Mouse (Mus musculus): ENCODE measurements around the gene Mapk1ip1.

GRCm38 (mm10) chr7:138868316-138868715, 22.2 kb upstream of the Mapk1ip1 start:
- TF ChIP-seq CTCF (IDR thresholded peaks at IDR 0.05; ENCODE audit: insufficient read depth, low read depth, low read length): no peak
- TF ChIP-seq POLR2A (IDR thresholded peaks at IDR 0.05; ENCODE audit: insufficient read depth, low read depth, low read length): no peak

Measured in olfactory bulb, adult 2 months (tissue).